Mouse (Mus musculus) stomach, postnatal 0 days (tissue): Measurements from ENCODE around the gene Tbc1d15. TPM values are rescaled to one million over a fixed set of nuclear protein-coding genes. Genes with fewer than 3 reads are reported as not detected.
A peak's percentile ranks its signal among the peaks of the same experiment; 100 is the strongest.
"Not testable (repeated sequence)": the region's sequence is repeated elsewhere in the genome, so short reads cannot be mapped to it uniquely, and the experiment has no call there.

Experiments
- ATAC-seq: fragments of 200-750 bp; cut with Nextera tagmentation; 2 replicates; pipeline ENCODE4 v1.8.0; 2017; ENCODE audit not compliant: low FRiP score, low TSS enrichment
- DNase-seq: peaks from one replicate; pipeline ENCODE4 v3.0.0-alpha.2; 2016; ENCODE audit warnings: low spot score
- H3K27ac ChIP-seq: fragments of 300-500 bp; sonication (generic); replicated peaks from 2 replicates; pipeline ENCODE4 v1.5.1; 2014; ENCODE audit warnings: mild to moderate bottlenecking, control low read depth
- H3K27me3 ChIP-seq: fragments of 300-500 bp; sonication (generic); 2 replicates; pipeline ENCODE4 v1.6.1; 2014; ENCODE audit warnings: low read length; ENCODE audit not compliant: control insufficient read depth, insufficient read depth
- H3K36me3 ChIP-seq: fragments of 300-500 bp; sonication (generic); 2 replicates; pipeline ENCODE4 v1.6.1; 2014; ENCODE audit warnings: low read length, mixed read lengths; ENCODE audit not compliant: control insufficient read depth, insufficient read depth
- H3K4me1 ChIP-seq: fragments of 300-500 bp; sonication (generic); replicated peaks from 2 replicates; pipeline ENCODE4 v1.6.1; 2014; ENCODE audit warnings: antibody characterized with exemption; ENCODE audit not compliant: control insufficient read depth, insufficient read depth
- H3K4me2 ChIP-seq: fragments of 300-500 bp; sonication (generic); replicated peaks from 2 replicates; pipeline ENCODE4 v1.6.1; 2014; ENCODE audit warnings: low read depth, mild to moderate bottlenecking, control low read depth, moderate library complexity
- H3K4me3 ChIP-seq: fragments of 300-500 bp; sonication (generic); 2 replicates; pipeline ENCODE4 v1.5.1; 2014; ENCODE audit warnings: low read depth, low read length, control low read depth
- H3K9ac ChIP-seq: fragments of 300-500 bp; sonication (generic); 2 replicates; pipeline ENCODE4 v1.6.1; 2014; ENCODE audit warnings: mild to moderate bottlenecking, low read length, control low read depth, mixed read lengths
- H3K9me3 ChIP-seq: fragments of 300-500 bp; sonication (generic); 2 replicates; pipeline ENCODE4 v1.6.1; 2016; ENCODE audit warnings: low read length; ENCODE audit not compliant: control insufficient read depth
- CTCF ChIP-seq: IDR thresholded peaks from 2 replicates; pipeline ENCODE4 v1.5.1; 2016; ENCODE audit warnings: antibody characterized with exemption, low read depth, mild to moderate bottlenecking, moderate library complexity
- EP300 ChIP-seq: optimal IDR thresholded peaks from 2 replicates; pipeline ENCODE3; 2016; ENCODE audit warnings: antibody characterized with exemption
- WGBS: fragments of 180-500 bp; shearing (Covaris S2); extraction: QIAGEN DNeasy Blood & Tissue Kit; methylation state at CpG from one replicate; pipeline ENCODE4 v1.1.7; 2014; 5-methylcytosine and 5-hydroxymethylcytosine counted together
- polyA plus RNA-seq: library from polyadenylated mRNA; unstranded; fragments of >200 nt; fragmentation: Nextera tagmentation; extraction: Ambion mirVana; gene quantifications from 2 replicates; pipeline ENCODE4 v1.2.1, GENCODE M21; 2015

The Tbc1d15 gene
- polyA plus RNA-seq, 1 experiment from 2014 or later: 46.5 TPM

DNA sequence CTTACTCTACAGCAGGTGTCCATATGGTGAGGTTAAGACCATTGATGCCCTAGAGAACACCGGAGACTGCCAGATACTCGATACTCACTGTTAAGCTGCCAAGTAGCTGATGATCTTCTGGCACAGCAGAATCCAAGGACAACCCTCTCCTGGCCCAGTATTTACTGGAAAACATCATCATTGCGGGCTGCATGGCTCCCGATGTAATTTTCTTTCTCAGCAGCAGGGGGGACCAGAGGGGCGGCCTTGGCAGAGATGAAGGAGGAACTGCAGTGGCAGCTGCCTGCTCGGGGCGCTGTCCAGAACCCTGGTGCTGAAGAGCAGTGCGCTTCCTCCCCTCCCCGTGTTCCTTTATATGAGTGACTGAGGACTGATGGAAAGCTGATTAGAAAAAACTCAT is 66.6 kb downstream of the Tbc1d15 start, which contains the start of gene Tph2:
Tph2 (minus strand) TSS at position 326 of the 400 bp plus-strand sequence.
- H3K9ac ChIP-seq: no peak within 1 kb of the TSS
- no peaks in the 10 kb centered on the region for H3K36me3 ChIP-seq
- WGBS: 7% methylated on average over 9 of the region's 9 CpGs
- no peak within 1 kb of the TSS for H3K4me2 ChIP-seq
- no peaks in the 10 kb centered on the region for H3K9me3 ChIP-seq
- no peak within 1 kb of the TSS for H3K4me3 ChIP-seq
- no peaks in the 10 kb centered on the region for H3K4me1 ChIP-seq
- no peak within 1 kb of the TSS for H3K27ac ChIP-seq
- ATAC-seq: peak; percentile 70; the same call in 1 of the 2 replicates
- no peak for TF ChIP-seq EP300
- peak; percentile 86 for TF ChIP-seq CTCF
- peak; percentile 85 for DNase-seq
- no peaks in the 10 kb centered on the region for H3K27me3 ChIP-seq

DNA sequence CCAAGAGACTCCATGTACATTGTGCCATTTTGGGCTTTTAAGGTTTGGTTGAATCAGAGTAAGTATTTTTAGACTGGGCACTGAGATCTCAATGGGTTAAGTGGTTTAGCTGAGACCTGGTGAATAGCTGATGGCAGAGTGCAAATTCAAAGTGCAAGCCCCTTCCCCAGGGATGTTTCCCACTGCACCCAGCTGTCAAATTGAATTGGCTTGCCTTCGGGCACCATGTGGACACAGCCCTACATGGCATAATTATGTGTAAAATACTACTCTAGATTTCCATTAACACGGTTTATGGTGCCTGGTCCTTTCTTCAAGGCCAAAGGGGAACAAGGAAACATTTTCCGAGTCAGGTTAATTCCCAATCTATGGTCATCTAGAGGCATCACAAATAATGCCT is 70.2 kb downstream of the Tbc1d15 start:
- H3K4me1 ChIP-seq: no peaks in the 10 kb centered on the region
- no peaks in the 10 kb centered on the region for H3K36me3 ChIP-seq
- ATAC-seq (no peak), DNase-seq (no peak)
- no peaks in the 10 kb centered on the region for H3K27me3 ChIP-seq
- no peak overlapping the region for H3K4me3 ChIP-seq
- H3K4me2 ChIP-seq: no peak overlapping the region
- no peaks in the 10 kb centered on the region for H3K9me3 ChIP-seq
- WGBS: 73% methylated on average over 3 of the region's 3 CpGs
- no peak overlapping the region for H3K27ac ChIP-seq
- no peak for TF ChIP-seq CTCF
- no peak for TF ChIP-seq EP300
- H3K9ac ChIP-seq: no peak overlapping the region

GRCm38 (mm10) chr10:115178019-115178418 is 73.2 kb downstream of the Tbc1d15 start:
- WGBS: 54% methylated on average over 6 of the region's 6 CpGs
- not testable (repeated sequence) for H3K9ac ChIP-seq, H3K27ac ChIP-seq, H3K27me3 ChIP-seq, H3K4me2 ChIP-seq, H3K4me1 ChIP-seq, DNase-seq, H3K9me3 ChIP-seq, ATAC-seq, H3K4me3 ChIP-seq, H3K36me3 ChIP-seq
- peak; percentile 25 for TF ChIP-seq CTCF

DNA sequence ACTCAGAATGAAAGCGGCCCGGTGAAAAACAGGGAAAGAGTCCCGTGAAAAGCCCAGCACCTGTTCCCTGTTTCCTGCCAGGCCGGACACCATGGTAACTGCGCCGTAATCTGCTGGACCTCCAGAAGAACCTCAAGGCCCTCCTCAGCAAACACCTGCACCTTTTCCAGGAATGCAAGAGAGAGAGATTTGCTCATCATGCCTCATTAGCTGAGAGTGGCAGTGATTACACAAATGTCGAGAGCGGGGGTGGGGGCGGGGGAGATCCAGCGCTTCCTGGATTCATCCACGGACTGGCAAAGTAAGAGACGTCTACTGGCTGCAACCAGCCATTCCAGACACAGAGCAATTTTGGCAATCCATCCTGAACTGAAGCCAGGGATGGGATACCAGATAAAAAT is 75.7 kb downstream of the Tbc1d15 start:
- TF ChIP-seq EP300: no peak
- no peak for TF ChIP-seq CTCF
- 32% methylated on average over 12 of the region's 12 CpGs for WGBS
- DNase-seq: peak; percentile 16
- Histone ChIP-seq H3K9ac (no peak overlapping the region), H3K4me3 (no peak overlapping the region), H3K36me3 (no peaks in the 10 kb centered on the region), H3K27ac (no peak overlapping the region), H3K4me1 (no peaks in the 10 kb centered on the region), H3K9me3 (no peaks in the 10 kb centered on the region), H3K4me2 (no peak overlapping the region), H3K27me3 (no peaks in the 10 kb centered on the region)
- no peak for ATAC-seq

GRCm38 (mm10) chr10:115173336-115173735 is 77.9 kb downstream of the Tbc1d15 start:
- Histone ChIP-seq H3K4me3 (no peak overlapping the region), H3K9ac (no peak overlapping the region), H3K4me1 (no peaks in the 10 kb centered on the region), H3K27me3 (no peaks in the 10 kb centered on the region), H3K36me3 (no peaks in the 10 kb centered on the region), H3K9me3 (no peaks in the 10 kb centered on the region), H3K4me2 (no peak overlapping the region), H3K27ac (no peak overlapping the region)
- ATAC-seq (no peak), DNase-seq (no peak)
- no peak for TF ChIP-seq CTCF
- TF ChIP-seq EP300: no peak
- WGBS: 64% methylated on average over 10 of the region's 10 CpGs

- no peak; the same call in 1 of the 2 replicates for ATAC-seq
- Histone ChIP-seq H3K4me2 (no peak overlapping the region), H3K36me3 (no peaks in the 10 kb centered on the region), H3K9me3 (no peaks in the 10 kb centered on the region), H3K9ac (no peak overlapping the region), H3K27me3 (no peaks in the 10 kb centered on the region), H3K4me3 (no peak overlapping the region), H3K4me1 (no peaks in the 10 kb centered on the region), H3K27ac (no peak overlapping the region)
- TF ChIP-seq CTCF (no peak), EP300 (no peak)
- DNase-seq: no peak
- WGBS: 41% methylated on average over 8 of the region's 8 CpGs
Observed at GRCm38 (mm10) chr10:115171351-115171818, 79.9 kb downstream of the Tbc1d15 start.
